Mouse (Mus musculus) retina, embryonic 14.5 days (tissue): ENCODE measurements around the gene H2afv.

Source experiments
- DNase-seq: peaks from one replicate; pipeline ENCODE4 v3.0.0-alpha.2; 2015; ENCODE audit warnings: low spot score

The H2afv gene

GRCm38 (mm10) chr11:6444077-6444853, at the start of gene H2afv:
Gene H2afv (minus strand): TSS chr11:6444443.
- peak; percentile 99 for DNase-seq

DNA sequence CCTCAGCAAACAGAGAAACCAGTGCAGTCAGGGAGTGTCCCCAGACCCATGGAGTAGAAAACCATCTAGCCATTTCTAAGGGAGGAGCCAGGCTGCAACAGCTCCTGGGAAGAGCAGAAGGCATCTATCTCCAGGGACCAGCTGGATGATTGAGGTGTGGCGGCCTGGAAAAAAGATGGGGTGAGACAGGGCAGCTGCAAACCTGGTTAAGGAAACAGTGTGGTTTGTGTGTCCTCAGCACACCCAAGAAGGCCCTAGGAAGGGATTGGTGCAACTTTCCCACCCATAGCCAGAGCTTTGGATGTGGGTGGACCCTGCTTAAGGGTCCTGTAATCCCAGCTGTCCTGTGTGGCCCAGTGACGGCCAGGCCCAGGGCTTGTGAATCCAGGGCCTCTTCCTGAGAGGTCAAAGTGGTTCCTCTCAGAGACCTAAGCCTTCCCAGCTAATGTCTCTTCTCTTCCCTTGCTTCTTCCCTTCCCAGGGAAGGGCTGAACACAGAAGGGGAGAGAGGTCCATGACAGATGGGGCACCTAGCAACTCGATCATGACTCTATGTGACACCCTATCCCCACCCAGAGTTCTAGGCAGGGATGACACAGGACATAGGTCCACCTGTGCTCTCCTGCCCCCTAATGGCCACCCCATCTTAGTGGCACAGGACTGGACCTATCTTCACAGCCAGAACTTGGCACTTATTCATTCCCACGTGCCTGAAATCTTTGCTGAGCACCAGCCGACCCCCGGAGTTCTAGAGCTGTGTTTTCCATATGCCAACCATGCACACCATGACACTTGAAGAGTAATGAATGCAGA, 45.7 kb upstream of the H2afv start:
- peak; percentile 47 for DNase-seq

DNA sequence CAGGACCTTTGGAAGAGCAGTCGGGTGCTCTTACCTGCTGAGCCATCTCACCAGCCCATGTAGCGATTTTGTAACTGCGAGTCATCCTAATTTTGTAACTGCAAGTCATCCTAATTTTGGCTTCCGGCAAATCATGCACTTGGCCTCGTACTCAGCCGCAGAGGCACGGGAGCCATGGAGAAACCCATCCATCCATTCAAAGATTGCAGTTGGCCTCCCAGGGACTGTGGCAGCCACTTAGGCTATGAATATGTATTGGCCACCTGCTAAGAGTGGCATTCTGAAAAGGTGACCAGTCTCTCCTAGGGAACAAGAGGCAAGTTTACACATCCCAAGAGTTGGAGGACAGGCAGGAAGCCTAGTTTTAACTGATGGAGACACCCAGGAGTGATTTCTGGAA, 45.0 kb upstream of the H2afv start:
- DNase-seq: no peak

DNA sequence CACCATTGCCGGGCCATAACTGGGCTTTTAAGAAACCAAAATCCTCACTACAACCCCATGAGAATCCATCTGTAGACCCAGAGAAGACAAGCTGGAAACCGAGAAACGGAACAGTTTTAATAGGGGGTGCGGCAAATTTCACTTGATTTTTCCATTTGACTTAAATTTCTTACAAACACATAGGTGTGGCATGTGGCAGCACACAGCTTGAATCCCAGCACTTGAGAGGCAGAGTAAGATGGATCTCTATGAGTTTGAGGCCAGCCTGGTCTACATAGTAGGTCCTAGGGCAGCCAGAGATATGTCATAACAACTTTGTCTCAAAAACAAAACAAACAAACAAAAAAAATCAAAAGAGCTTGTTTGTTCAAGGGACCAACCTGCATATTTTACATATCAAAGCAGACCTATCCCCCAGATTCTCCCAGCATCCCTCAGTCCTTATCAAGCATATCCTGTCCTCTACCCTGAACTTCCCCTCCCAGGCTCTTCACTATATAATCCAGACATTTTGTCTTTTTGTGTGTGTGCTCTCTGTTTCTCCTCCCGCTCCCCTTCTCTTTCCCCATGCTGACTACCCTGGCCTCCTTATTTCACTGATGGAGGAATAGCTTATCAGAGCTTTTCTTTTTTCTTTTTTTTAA, 43.9 kb upstream of the H2afv start:
- DNase-seq: no peak

GRCm38 (mm10) chr11:6487496-6487895, 43.3 kb upstream of the H2afv start:
- no peak for DNase-seq

DNA sequence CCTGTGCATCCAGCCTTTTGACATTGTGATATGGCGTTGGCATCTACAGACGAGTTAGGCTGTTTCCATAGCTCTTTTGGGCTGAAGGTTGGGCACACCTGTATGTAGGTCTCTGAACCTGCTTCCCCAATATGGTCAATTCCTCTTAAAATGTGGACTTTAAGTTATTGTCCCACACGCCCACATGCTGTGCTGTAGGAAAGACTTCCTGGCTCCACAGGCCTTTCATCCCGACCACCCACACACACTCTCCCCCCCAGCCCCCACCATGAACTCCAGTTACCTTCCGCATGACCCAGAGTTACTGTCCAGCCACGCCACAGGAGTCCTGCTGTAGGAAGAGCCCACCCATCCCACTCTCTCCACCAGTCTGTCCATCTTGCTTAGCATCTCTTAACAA, 42.7 kb upstream of the H2afv start:
- no peak for DNase-seq

GRCm38 (mm10) chr11:6484244-6484959, 40.2 kb upstream of the H2afv start:
- no peak for DNase-seq

DNA sequence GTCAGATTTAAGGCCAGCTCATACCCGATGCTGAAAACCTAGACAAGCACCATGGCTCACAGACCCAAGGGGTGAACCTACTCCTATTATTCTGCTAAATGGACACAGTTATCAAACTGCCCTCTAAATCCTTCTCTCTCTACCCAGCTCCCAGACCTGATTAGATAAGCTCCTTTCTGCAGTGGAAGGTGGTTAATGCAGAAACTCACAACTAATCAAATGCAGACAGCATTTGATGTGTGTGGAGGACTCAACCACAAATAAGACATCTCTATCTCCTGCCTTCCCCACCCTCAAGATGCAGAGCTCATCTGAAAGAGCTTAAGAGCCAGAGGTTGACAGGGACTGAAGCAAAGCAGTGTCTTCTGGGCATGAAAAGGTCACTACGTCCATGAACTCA, 38.9 kb upstream of the H2afv start:
- DNase-seq: no peak

DNA sequence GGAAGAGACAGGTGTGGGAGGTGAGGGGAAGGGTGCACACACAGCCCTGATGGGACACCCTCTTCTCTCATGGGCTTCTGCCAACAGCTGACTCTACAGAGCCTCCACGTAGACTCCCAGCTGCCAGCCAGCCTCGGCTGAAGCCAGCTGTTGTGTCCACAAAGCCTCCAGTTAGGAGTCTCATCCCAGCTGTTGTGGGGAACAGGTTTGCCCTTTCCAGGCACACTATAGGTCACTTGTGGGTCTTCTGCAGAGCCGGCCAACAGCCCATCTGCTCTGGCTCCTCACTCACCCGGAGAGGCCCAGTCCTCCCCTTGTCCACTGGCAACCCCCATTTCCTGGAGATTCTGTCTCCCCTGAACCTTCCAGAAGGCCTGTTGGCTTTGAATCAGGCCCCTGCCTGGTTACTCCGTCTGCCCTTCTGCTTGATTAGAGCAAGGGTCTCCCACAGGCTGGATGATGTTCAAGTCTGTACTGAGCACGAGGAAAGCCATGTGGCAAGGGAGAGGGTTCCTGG, 37.5 kb upstream of the H2afv start:
- DNase-seq: no peak

DNA sequence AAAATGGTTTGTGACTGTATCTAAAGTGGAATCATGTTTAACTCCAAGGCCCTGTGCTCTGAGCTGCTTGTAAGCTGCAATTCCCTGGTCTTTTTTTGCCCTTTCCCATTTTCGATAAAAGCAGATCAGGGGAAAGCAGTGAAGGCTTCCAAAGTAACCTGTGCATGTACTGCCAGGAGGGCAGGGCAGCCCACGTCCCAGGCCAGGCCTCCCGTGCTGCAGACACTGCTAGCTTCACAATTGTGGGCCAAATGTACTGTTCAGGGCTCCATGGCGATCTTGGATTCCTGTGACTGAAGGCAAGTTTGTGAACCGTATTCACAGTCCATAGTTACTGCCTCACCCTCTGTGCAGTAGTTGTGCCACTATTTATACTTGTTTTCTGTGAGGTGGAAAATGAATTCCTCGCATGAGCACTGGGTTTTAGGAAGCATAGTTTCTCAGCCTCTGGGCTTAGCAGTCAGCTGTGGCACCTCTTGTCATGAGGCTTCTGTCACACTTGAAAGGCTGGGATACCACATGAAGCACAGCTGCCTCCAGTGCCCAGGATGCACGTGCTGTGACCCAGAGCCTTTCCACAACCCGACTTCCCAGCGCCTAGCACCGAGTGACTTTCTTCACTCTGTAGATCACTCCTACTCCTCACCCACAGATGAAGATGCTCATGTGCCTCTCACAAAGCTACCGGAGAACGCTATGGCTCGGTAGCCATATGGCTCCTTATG, 36.6 kb upstream of the H2afv start:
- DNase-seq: no peak

GRCm38 (mm10) chr11:6480191-6480590, 35.9 kb upstream of the H2afv start:
- no peak for DNase-seq

- DNase-seq: no peak
These were observed 35.0 kb upstream of the H2afv start for GRCm38 (mm10) chr11:6479231-6479630.

DNA sequence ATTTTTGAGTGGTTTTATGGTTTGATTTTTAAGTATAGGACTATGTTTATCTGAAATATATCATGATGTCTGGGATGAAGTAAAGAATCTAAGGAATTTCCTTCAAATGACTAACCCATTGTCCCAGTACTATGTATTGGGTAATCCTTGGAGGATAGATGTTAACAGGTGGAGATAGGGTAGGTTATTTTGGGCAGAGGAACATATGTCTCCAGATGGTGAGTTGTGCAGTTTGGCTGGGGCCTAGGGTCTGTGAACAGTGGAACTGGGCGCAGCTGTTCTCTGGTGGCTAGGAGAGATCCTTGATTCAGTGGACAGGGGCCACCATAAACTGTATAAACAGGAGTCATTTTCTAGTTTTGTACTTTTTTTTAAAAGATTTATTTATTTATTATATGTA, 33.1 kb upstream of the H2afv start:
- DNase-seq: no peak

GRCm38 (mm10) chr11:6476876-6477275, 32.6 kb upstream of the H2afv start:
- no peak for DNase-seq

DNA sequence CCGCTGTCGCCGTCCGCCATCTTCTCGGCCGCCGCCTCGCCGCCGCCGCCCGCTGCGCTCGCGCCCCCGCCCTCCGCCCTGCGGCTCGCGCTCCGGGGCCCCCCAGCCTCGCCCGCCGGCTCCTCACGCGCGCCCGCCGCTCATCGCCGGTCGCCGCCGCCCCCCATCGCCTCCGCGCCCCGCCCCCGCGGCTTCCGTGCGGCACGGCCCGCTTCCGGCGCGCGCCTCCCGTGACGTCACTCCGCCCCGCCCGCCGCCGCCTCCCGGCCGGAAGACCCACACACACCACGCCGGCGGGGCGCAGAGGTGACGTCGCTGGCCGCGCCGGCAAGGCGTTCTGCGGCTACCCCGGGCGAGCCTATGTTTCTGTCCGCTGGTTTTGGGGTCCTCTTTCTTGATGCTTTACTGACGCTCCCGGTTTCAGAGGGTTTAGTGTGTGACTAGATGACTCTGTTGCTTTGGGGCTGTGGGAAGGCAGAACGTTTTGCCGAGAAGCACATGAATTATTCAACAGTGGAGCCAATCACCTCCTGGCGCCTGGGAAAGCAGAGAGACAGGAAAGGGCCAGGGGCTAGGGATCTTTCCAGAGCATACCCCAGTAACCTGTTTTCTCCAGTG, 31.7 kb upstream of the H2afv start, which contains the start of gene Purb:
Gene Purb, minus strand, starts transcription at position 51 of the 618 bp plus-strand sequence.
- peak; percentile 90 for DNase-seq

- peak; percentile 48 for DNase-seq
These were observed 30.9 kb upstream of the H2afv start for GRCm38 (mm10) chr11:6474874-6475731.

- no peak for DNase-seq
These were observed 30.1 kb upstream of the H2afv start for GRCm38 (mm10) chr11:6474381-6474780.

DNA sequence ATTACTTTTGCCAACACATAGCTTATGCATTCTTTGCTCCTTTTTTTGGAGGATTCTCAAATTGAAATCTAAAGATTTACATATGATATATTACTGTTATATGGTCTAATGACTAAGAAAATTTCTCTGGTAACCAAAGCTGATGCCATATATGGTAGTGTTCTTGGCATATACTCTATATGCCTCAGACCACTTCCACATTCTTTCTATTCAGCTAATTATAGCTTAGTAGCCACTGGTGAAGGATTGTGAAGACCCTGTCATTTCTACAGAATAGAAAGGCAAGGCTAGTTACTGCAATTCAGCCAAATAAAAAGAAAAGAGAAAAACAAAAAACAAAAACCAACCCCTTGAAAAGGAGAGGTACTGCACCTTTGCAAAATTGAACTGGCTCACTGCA, 27.8 kb upstream of the H2afv start:
- DNase-seq: no peak

DNA sequence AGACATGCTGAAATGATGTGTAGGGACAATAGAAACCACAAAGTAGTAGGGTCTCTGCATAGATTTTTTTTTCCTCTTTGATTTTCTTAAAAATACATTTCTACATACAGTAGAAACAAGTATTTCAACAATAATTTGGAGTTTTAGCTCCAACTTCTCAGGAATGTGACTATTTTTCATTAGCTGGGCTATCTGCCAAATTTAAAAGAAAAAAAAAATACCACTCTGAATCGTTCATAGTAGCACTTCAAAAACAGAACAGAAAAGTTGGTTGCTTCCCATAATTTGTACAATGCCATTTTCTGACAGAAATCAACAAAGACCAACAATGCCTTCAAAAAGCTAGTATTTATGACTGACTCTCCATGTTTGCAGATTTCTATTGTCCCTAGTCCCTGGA, 27.2 kb upstream of the H2afv start:
- no peak for DNase-seq

DNA sequence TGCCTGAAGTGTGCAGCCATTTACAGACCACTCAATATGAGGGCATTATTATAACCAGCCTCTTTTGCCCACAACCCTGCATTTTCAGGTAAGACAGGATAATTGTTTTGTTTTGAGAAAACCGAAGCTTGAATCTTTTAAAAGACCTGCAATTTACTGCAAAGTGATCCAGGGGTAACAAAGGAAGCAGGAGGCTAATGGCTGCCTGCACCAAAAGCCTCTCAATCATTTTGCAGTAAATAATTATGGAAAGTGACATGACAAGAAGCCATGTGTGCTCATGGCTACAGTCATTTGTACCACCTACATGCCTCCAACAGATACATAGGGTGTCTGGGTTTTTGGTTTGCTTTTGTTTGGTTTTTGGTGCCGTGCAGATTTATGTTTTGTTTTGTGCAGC, 26.8 kb upstream of the H2afv start:
- DNase-seq: no peak
